Mouse (Mus musculus): ENCODE data around the gene Nkain4.

The Nkain4 gene

DNA sequence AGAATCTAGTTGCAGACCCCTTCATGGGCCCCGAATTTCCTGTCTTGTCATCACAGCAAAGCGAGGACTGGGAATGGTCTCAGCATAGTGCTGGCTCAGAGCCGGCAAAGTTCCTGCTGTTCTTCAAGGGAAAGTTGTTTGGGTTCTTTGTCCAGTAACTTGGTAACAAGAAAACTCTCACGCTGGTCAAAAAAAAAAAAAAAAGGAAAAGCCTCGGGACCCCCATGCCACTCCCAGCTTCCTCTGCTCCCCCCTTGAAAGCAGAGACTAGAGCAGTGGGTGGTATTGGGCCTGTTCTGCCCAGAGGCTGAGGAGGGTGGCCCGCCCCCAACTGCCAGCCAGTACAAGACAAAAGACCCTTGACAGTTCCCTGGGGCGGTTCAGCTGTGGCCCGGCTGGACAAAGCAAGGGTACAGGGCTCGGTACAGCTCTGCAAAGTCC lies 1.7 kb downstream of the Nkain4 start:
- peak; percentile 35 to 50 for DNase-seq (ENCODE audit: low spot score in 2 of 2)

DNA sequence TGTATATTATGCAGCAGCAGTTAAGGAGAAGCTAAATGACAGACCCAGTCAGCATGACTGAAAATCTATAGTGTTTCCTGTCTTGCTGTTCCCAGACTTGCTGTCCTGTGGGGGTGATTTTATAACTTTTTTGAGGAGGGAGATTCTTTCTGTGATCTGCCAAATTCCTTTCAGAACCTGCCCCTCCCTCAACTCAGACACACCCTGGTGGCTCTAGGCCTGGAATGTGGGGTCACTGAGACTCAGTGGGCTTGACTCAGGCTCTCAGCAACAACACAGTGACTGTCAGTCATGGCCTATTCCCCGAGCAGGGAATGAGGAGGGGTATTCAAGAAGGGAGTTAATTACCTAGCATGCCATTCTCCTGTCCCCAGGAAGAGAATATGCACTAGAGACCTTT lies 4.6 kb downstream of the Nkain4 start:
- DNase-seq (ENCODE audit: low spot score in 2 of 2) = no peak

DNA sequence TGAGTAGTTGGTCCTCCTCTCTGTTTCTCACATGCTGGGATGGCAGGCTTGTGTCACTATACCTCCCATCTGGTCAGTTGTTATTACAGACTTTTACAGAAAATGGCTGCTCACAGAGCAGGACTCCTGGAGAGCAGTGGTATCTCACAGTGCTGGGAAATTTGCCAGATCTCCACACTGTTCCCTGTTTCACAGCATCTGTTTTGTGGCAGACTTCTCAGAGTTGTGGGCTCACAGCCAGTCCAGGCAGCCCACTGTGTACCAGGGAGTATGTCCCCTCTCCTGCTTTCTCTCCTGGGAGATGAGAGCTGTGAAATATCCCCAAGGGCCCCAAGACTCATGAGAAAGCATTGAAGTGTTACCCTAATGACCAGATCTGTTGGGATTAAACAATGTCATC lies 12.6 kb downstream of the Nkain4 start:
- no peak for DNase-seq (ENCODE audit: low spot score in 2 of 2)

DNA sequence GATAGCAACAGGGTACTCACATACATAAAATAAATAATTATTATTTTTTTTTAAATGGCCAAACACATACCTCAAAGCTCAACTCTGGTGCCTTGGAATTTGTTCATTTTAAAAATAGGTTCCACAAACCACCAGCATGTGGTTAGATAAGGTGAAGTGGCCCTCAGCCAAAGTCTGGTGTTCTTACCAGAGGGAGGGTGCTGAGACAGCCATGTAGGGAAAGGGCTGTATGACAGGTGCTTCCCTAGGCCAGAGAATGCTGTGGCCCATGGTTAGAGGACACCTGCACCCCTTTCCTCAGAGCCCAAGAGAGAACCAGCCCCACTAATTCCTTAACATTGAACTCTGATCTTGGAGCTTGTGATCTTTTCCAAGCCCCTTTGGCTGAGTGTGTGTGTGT lies 14.3 kb downstream of the Nkain4 start:
- DNase-seq (ENCODE audit: low spot score in 2 of 2) = no peak

DNA sequence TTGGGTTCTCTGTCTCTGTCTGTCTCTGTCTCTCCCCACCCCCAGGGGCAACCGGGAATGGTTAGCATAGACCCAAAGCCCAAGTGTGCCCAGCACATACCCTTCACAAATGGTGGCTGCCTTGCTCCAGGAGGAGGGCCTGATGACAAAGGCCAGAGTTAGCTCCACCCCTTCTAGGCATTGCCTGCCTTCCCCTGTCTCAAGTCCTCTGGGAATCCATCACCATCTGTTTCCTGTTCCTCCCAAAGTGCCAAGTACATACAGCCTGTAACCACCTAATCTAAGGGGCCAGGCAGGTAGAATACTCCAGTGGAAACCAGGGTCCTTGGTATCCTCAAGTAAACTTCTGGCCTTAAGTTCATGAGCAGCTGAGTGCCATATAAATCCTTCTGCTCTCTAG lies 22.1 kb downstream of the Nkain4 start:
- DNase-seq (ENCODE audit: low spot score in 2 of 2) = no peak

DNA sequence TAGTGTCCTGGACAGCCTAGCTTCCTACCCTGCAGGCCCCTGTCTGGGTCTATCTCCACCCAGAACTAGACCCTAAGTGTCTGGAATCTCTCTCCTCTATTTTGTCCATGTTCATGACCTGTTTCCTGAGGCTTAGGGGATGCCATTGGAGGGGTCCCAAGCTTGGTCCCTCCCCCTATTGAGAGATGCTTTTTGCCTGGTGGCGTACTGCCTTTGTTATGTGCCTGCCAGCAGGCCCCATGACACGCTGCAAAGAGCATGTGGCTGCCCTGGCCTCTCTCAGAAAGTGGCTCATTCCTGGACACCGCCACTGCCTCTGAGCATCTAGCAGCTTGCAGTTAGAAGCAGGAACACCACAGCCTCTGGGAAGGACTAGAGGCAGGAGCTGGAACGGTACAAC lies 25.8 kb downstream of the Nkain4 start, which contains the start of gene Birc7:
Gene Birc7, plus strand, starts transcription at position 301 of the 400 bp plus-strand sequence.
- no peak for DNase-seq (ENCODE audit: low spot score in 2 of 2)

DNA sequence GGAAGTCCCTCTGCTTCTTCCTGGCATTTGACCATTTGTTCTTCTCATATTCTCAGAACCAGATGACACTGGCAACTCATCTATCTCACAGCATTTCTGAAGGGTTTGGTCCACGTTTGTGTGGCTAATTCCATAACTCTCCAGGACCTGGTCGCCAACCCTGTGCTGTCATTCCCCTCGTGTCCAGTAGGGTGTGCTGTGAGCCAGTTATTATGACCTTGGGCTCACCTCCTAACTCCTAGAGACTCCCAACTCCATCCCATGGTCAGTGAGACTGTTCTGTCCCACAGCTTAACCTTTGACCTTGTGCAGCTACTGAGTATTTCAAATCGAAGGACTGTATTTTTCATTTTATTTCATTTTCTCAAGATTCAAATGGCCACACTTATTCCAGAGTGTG lies 29.3 kb downstream of the Nkain4 start:
- DNase-seq (ENCODE audit: low spot score in 2 of 2) = peak; percentile 59 to 81

DNA sequence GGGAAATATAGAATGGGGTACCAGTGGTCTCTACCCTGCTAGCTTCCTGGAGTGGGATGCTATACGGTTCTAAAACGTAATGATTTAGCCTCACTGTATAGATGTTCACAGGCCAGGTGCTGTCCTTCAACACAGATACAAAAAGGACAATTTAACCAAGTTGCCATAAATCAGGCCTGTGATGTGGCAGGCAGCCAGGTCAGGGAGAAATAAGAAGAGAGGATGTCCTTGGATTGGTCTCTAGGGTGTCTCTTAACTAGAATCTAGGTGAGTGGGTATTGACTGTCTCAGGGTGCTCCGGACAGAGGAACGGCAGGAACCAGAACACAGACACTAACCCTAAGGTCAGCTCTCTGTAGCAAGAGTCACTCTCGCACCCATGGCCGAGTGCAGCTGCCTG lies 31.8 kb downstream of the Nkain4 start:
- no peak for DNase-seq (ENCODE audit: low spot score in 2 of 2)

DNA sequence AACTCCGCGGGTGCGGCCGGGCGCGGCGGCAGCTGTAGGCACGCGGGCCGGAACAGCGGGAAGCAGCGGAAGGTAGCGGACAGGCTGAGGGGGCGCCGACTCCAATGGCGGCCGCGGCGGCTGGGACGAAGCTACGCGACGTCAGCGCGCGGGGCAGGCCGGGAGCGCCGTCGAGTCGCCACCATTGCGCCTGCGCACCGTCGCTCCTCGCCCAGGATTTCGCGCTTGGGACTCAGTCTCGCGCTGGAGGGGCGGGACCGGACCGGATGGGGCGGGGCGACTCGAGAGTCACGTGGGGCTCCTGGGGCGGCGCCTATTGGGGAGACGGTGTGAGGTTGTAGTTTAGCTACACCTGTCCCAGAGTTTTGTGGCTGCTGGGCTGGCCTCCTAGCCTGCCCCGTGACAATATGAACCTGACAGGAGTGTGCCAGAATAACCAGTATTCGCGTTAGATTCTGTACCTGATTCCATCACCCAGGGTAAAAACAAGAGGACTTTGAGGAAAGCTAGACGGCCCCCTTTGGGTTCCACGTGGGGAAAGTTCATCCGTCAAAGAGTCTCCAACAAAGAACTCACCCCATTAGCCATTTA lies 33.6 kb downstream of the Nkain4 start, which contains the start of gene Ythdf1:
Gene Ythdf1, minus strand, starts transcription at position 140 of the 591 bp plus-strand sequence.
- DNase-seq (ENCODE audit: low spot score in 2 of 2) = peak; percentile 97 to 98

DNA sequence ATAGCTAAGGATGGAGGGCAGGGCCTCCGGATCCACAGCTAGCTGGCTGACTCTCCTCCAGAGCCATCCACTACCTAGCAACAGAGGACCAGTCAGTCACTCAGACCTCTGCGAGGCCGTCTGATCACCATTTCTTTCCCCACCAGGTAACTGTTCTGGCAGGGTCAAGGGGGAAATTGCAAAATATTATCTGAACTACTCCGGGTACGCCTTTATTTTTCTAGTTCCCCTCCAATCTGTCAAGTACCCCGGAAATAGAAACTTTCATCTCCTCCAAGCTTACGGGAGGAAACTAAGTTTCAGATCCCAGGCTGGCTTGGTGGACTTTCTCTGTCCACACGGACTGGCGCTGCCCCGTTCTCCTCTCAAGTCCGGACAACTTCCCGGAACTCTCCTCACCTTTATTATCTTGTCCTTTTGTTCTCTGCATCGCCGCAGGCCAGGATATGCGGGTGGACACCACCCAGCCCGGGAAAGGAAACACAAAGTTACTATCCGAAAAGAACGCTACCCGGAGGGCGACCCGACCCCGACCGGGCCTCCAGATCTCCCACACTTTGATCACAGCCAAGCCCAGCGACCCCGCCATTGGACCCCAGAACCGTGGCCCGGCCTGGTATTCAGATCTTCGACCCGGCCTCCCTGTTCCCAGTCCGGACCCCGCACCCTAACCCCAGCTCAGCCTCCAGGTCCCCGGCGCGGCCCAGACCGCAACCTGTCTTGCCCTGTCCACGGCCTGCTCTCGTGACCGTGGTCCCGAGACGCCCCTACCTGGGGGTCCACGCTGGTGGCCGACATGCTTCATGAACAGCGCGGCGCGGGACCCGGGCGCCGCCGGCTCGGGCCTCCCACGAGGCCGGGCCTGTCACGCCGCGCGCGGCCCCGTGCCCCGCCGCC lies 34.3 kb downstream of the Nkain4 start:
- no peak for DNase-seq (ENCODE audit: low spot score in 2 of 2)

DNA sequence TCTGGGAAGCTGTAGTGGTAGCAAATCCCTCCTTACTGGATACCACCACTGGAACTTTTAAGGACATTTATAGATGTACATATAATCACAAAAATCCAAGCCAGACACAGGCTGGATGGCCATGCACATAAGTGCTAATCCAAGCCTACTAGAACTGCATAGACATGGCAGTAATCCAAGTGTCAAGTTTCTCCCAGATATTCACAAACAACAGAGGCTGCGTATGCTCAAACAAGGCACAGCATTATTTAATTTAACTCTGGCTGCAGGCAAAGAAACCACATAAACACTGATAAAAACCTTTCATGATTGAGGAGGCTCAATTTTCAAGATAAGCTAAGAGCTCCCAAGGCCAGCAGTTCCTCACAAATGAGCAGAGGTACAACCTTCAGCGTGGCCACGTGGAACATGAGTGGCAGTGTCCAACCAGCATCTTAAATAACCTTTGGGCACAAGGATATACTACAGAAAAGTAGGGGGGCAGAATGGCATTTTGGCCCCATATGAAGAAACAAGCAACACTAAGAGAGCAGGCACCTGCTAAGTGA lies 38.5 kb downstream of the Nkain4 start:
- DNase-seq (ENCODE audit: low spot score in 2 of 2) = no peak

DNA sequence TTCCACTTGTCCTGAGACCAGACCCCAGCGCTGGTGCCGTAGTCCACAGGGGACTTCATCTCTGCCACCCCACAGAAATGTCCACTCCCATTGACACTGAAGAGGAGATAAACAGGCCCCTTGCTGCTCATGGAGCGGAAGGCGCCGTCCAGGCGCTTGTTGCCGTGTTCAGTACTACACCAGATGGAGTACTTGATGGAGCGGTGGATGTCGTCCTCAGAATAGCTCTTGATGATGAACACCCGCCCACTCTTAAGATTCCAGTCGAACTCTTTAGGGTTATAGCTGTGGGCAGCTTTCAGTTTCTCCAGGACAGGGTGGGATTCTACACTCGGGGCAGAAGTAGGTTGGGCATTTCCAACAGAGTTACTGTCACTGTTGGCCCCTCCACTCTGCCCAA lies 43.6 kb downstream of the Nkain4 start:
- peak in 1 of 2 experiments; percentile 17 for DNase-seq (ENCODE audit: low spot score in 2 of 2)

DNA sequence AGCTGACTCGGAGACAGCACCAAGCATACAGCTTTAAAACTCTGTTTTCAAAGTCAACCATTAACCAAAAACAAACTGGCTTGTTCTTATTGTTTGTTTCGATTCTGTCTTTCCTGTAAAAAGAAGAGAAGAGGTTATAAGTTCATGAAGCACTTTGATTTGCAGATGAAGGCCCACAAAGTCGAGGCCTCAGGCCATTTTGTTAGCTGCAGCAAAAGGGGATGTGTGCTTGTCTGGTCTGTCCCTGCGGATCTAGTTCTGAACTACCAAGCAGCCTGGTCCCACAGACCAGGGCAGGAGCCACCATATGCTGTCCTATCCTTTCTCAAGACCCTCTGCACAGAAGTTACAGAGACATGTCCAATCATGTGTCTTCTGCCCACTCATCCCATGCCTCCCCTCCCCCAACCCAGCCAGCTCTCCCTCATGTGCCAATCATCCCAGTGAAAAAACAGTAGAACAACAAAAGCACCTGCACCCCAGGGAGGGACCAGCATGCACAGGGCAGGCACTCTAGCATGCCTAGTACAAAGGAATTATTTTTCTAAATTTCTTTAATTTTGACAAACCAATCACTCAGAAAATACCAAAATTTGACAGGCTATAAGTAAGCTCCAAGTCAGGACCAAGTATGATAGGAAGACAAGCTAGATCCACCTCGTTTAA lies 48.8 kb downstream of the Nkain4 start:
- DNase-seq (ENCODE audit: low spot score in 2 of 2) = no peak

DNA sequence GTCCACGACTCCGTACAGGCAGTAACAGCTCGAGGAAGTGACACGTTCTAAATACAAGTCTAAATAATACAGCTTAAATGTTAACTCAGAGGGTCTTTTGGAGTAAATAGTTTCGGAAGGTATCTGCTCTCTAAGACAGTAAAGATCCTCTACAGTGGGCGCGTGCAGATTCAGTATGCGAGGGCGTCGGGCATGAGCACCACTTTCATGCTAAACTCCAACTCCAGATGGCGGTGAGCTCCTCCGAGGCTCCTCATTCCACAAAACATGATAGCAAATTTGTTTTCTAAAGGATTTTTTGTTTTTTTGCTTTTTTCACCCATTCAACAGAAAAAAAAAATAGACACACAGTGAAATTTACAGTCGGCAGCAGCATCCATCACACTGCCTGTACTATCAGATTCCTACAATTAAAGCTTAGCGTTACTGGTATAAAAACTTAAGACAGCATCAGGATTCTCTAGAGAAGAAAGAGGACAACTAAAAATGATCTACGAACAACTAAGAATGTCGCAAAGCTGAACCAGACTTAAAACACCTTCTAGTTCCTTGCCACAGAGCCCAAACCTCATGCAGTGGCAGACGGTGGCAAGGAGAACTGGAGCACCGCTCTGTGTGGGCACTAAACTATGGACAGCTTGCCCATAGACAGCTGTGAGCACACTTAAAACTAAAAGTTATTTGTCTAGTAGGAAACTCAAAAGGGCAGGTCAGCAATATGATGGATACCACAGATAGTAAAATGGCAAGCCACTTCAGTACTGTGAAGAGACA lies 49.9 kb downstream of the Nkain4 start:
- DNase-seq (ENCODE audit: low spot score in 2 of 2) = no peak

DNA sequence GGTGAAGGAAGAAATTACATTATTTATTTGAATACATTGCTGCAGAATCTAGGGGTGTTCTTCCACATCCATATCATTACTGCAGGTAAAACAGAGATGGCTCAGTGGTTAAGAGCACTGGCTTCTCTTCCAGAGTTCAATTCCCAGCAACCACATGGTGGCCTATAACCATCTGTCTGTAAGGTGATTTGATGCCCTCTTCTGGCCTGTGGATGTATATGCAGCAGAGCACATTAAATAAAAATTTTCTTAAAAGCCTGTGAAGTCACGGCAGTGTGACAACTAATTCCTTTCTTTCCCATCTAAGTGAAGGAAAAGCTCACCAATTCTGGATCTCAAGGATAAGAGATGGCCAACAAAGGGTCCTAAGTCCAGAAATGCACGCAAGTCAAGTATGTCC lies 52.4 kb downstream of the Nkain4 start:
- peak in 1 of 2 experiments; percentile 14 for DNase-seq (ENCODE audit: low spot score in 2 of 2)

DNA sequence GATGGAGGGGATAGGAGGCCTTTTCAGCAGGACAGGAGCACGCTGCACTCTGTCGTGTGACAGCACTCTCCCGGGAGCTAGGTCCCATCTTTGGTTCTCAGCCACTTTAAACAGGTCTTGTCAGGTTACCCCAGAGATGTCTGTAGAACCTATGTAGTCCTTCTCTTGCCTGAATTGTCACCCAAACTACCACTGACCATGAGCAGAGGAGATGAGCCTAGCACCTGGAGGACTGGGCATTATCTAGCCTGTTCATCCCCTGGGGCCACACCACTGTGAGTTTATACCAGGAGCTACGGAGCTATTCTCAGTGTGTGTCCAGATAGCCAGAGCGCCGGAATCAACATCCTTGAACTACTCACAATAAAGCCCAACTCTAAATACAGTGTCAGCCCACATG lies 56.6 kb downstream of the Nkain4 start:
- DNase-seq (ENCODE audit: low spot score in 2 of 2) = no peak

DNA sequence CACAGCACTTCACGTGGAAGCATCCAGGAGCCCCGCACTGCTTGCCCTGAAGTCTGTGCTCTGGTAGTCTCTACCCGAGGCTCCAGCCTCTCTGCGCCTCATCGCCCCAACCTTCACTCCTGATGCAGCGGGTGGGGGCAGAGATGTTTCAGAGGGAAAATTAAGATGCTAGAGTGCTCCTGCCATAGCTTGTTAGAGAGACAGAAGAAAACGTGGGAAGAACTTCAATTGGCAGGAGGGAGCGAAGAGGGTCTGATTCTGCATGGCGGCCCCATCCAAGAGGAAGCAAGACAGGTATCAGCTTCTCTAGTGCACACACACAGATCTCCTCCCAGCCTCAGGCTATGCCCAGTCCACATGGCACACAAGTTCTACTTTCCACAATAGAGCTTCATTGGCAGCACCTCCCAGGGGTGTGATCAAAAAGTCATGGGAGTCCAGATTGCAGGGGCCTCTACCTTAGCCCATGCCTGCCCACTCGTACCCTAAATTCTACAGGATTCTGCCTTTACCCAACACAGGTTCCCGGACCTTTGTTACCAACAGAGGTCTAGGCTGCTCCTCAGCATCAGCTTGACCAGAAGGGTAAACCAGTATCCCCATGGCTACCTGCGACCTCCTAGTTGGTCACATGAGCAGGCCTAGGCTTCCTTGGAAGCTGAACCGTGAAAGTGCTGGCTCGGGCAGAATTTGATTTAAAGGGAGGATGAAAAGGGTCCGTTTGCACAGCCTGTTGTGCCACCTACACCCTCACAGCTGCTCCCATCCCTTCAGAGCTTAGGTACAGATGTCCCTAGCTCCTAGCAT lies 57.5 kb downstream of the Nkain4 start:
- peak in 1 of 2 experiments; percentile 19 for DNase-seq (ENCODE audit: low spot score in 2 of 2)

DNA sequence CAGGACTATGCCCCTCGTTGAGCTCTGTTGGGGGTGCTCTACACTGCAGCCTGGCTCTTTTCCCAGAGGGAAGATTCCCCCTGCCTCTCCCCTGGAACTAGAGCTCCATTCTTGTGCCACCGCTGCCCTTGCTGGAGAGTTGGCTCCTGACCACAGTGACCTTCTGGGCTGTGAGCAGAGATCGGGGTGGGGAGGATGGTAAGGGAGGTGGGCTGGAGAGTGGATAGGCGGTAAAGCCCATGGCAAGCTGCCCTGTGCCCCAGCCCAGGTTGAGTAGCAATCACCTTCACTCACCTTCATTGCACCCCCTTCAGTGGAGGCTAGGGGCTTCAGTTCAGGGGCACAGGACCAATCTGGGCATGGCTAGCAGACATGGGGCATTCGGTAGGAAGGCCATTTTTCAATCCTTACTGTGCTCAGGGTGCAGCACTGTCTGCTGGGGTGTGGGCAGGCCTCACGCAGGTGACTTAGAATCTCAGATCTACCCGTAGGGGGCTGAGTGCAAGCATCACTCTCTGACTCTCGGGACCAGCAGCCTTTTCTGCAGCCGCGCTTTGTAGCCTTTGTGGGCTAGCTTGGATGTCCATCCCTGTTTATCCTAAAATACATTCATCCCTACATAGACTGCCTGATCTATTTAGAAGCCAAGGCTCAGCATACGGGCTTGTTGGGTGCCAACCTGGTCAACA lies 58.5 kb downstream of the Nkain4 start:
- no peak for DNase-seq (ENCODE audit: low spot score in 2 of 2)

DNA sequence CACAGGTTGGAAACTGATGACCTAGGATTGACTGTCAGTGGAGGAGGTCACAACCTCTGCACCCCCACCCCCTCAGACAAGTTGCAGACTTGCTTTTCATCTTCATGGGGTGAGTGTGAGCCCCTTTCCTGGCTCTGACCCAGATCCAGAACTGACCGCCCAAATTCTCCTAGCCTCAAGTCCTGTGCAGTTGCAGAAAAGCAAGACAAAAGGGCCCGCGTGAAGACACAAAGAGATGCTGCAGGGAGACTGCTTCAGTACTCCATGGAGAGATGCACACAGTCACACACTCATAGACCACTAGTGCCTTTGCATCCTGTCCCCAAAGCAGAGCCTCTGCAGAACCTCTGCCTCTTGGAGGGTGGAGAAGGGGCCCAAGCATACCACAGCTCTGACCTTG lies 59.2 kb downstream of the Nkain4 start:
- no peak for DNase-seq (ENCODE audit: low spot score in 2 of 2)

DNA sequence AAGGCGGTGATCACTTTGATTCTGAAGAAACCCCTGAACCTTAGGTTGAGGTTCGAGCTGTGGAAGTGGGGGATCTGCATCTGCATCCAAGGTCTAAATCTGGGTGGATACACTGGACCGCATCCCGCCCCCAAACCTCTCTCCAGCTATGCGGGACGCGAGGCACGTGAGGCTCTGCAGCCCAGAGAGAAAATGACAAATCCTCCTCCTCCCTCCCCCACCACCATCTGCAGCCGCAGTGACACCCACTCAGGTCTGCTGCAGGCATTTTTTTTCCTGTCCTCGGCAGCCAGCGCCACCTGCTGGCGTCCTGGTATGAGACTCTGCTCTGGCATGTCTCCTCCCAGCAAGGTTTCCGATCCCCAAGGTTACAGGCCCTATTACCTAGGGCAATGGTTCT lies 59.8 kb downstream of the Nkain4 start:
- peak; percentile 88 to 91 for DNase-seq (ENCODE audit: low spot score in 2 of 2)
